Mouse (Mus musculus) limb, embryonic 14.5 days (tissue): ENCODE results near the gene Gm27021. TPM values are rescaled to one million over a fixed set of nuclear protein-coding genes. Genes with fewer than 3 reads are reported as not detected.
A peak's percentile ranks its signal among the peaks of the same experiment; 100 is the strongest.

Experiments used
- ATAC-seq: fragments of 200-750 bp; cut with Nextera tagmentation; 2 replicates; pipeline ENCODE4 v1.8.0; 2017; ENCODE audit warnings: low read depth, moderate number of reproducible peaks, moderate TSS enrichment; ENCODE audit not compliant: low FRiP score
- DNase-seq: peaks from one replicate; pipeline ENCODE4 v3.0.0-alpha.2; 2015; ENCODE audit warnings: low spot score
- H3K27ac ChIP-seq: fragments of 300-500 bp; sonication (generic); replicated peaks from 2 replicates; pipeline ENCODE4 v1.5.1; 2014; ENCODE audit warnings: low read depth, mild to moderate bottlenecking, low read length, moderate library complexity, mixed read lengths
- H3K27me3 ChIP-seq: fragments of 300-500 bp; sonication (generic); 2 replicates; pipeline ENCODE4 v1.6.1; 2014; ENCODE audit warnings: low read length, mixed read lengths; ENCODE audit not compliant: control insufficient read depth, insufficient read depth
- H3K36me3 ChIP-seq: fragments of 300-500 bp; sonication (generic); 2 replicates; pipeline ENCODE4 v1.6.1; 2014; ENCODE audit warnings: mild to moderate bottlenecking, low read length, moderate library complexity, mixed read lengths; ENCODE audit not compliant: control insufficient read depth, insufficient read depth
- H3K4me1 ChIP-seq: fragments of 300-500 bp; sonication (generic); 2 replicates; pipeline ENCODE4 v1.6.1; 2014; ENCODE audit warnings: antibody characterized with exemption, low read length, mixed read lengths; ENCODE audit not compliant: control insufficient read depth, insufficient read depth
- H3K4me2 ChIP-seq: fragments of 300-500 bp; sonication (generic); replicated peaks from 2 replicates; pipeline ENCODE4 v1.6.1; 2014; ENCODE audit warnings: low read depth, mild to moderate bottlenecking, low read length, moderate library complexity; ENCODE audit not compliant: severe bottlenecking
- H3K4me3 ChIP-seq: fragments of 300-500 bp; sonication (generic); replicated peaks from 2 replicates; pipeline ENCODE4 v1.5.1; 2014; ENCODE audit warnings: low read length
- H3K9ac ChIP-seq: fragments of 300-500 bp; sonication (generic); 2 replicates; pipeline ENCODE4 v1.6.1; 2014; ENCODE audit warnings: mild to moderate bottlenecking, low read depth, low read length, moderate library complexity; ENCODE audit not compliant: severe bottlenecking
- H3K9me3 ChIP-seq: fragments of 300-500 bp; sonication (generic); 2 replicates; pipeline ENCODE4 v1.6.1; 2016; ENCODE audit warnings: low read length; ENCODE audit not compliant: control insufficient read depth
- POLR2A ChIP-seq: fragments of 200-500 bp; IDR thresholded peaks from 2 replicates; pipeline ENCODE4 v1.8.0; 2012; ENCODE audit warnings: inconsistent platforms, mild to moderate bottlenecking, moderate library complexity, borderline replicate concordance; ENCODE audit not compliant: insufficient read depth, insufficient read length; ENCODE audit errors: extremely low read depth
- WGBS: fragments of 180-500 bp; shearing (Covaris S2); extraction: QIAGEN DNeasy Blood & Tissue Kit; methylation state at CpG from one replicate; pipeline ENCODE4 v1.1.7; 2014; 5-methylcytosine and 5-hydroxymethylcytosine counted together
- polyA plus RNA-seq, 2 experiments: library from polyadenylated mRNA; depleted of rRNA in 1 of 2; stranded (reverse) in 1 of 2; unstranded in 1 of 2; fragments of >200 nt; fragmentation: Nextera tagmentation in 1 of 2; extraction: Ambion mirVana in 1 of 2; gene quantifications; 2 replicates each; pipeline versions ENCODE4 v1.2.1 to v1.2.3; 2012 to 2014

Gm27021 gene
- polyA plus RNA-seq, 2 experiments, result 2.2 to 3.4 TPM

- Histone ChIP-seq H3K4me3 (peak overlapping the region; percentile 16), H3K4me1 (peaks cover 3% of the 10 kb centered on the region; the same call in 1 of the 2 replicates), H3K4me2 (peak overlapping the region; percentile 39), H3K27me3 (no peaks in the 10 kb centered on the region), H3K27ac (no peak overlapping the region), H3K9ac (0 out of 2 replicates have a peak overlapping the region, but pooled peaks have one; percentile 21), H3K36me3 (no peaks in the 10 kb centered on the region), H3K9me3 (no peaks in the 10 kb centered on the region)
- TF ChIP-seq POLR2A, result no peak
- ATAC-seq (peak; percentile 72), DNase-seq (peak; percentile 49)
- 22% methylated on average over 20 of the region's 24 CpGs for WGBS
Observed at GRCm38 (mm10) chr8:120598579-120598978, 69.3 kb downstream of the Gm27021 start.

- ATAC-seq (no peak), DNase-seq (peak; percentile 33)
- Histone ChIP-seq H3K4me2 (no peak overlapping the region), H3K27ac (no peak overlapping the region), H3K4me1 (peaks cover 3% of the 10 kb centered on the region; the same call in 1 of the 2 replicates), H3K9me3 (no peaks in the 10 kb centered on the region), H3K36me3 (no peaks in the 10 kb centered on the region), H3K4me3 (no peak overlapping the region), H3K27me3 (no peaks in the 10 kb centered on the region), H3K9ac (no peak overlapping the region)
- WGBS, result 8% methylated on average over 5 of the region's 5 CpGs
- TF ChIP-seq POLR2A, result no peak
Observed at GRCm38 (mm10) chr8:120595963-120596362, 71.9 kb downstream of the Gm27021 start.

- Histone ChIP-seq H3K9me3 (no peaks in the 10 kb centered on the region), H3K36me3 (no peaks in the 10 kb centered on the region), H3K4me3 (no peak overlapping the region), H3K27ac (no peak overlapping the region), H3K4me1 (peaks cover 8% of the 10 kb centered on the region), H3K9ac (no peak overlapping the region), H3K27me3 (no peaks in the 10 kb centered on the region), H3K4me2 (no peak overlapping the region)
- no peak for DNase-seq
- no peak for TF ChIP-seq POLR2A
- WGBS, result 88% methylated on average over 5 of the region's 5 CpGs
- no peak for ATAC-seq
Observed at GRCm38 (mm10) chr8:120594571-120594970, 73.3 kb downstream of the Gm27021 start.

GRCm38 (mm10) chr8:120591587-120592292, 76.1 kb downstream of the Gm27021 start:
- Histone ChIP-seq H3K4me2 (no peak overlapping the region), H3K4me1 (peaks cover 5% of the 10 kb centered on the region), H3K9ac (no peak overlapping the region), H3K9me3 (no peaks in the 10 kb centered on the region), H3K36me3 (no peaks in the 10 kb centered on the region), H3K4me3 (no peak overlapping the region), H3K27me3 (no peaks in the 10 kb centered on the region), H3K27ac (no peak overlapping the region)
- DNase-seq (no peak), ATAC-seq (no peak)
- TF ChIP-seq POLR2A, result no peak
- WGBS, result 72% methylated on average over 10 of the region's 10 CpGs

- 55% methylated on average over 2 of the region's 2 CpGs for WGBS
- Histone ChIP-seq H3K9ac (peak overlapping the region; percentile 48), H3K4me3 (peak overlapping the region; percentile 43), H3K27me3 (no peaks in the 10 kb centered on the region), H3K4me2 (peak overlapping the region; percentile 61), H3K9me3 (no peaks in the 10 kb centered on the region), H3K36me3 (peaks cover 10% of the 10 kb centered on the region), H3K27ac (no peak overlapping the region), H3K4me1 (peaks cover 5% of the 10 kb centered on the region)
- ATAC-seq, result no peak
- no peak for TF ChIP-seq POLR2A
- DNase-seq, result peak; percentile 17
Observed at GRCm38 (mm10) chr8:120589921-120590320, 78.0 kb downstream of the Gm27021 start.
